Mouse (Mus musculus) layer of hippocampus, adult 8-10 months (tissue): Measurements from ENCODE around the gene Cds2. TPM values are rescaled to one million over a fixed set of nuclear protein-coding genes. Genes with fewer than 3 reads are reported as not detected.

ENCODE experiments used
- total RNA-seq, 4 experiments: library from RNA; stranded (reverse); gene quantifications; 2 replicates each; pipeline ENCODE4 v1.2.4; 2022

The Cds2 gene
- total RNA-seq, 4 experiments from 2014 or later: 242 to 286 (median 261) TPM

Other genes with a start within 250 kb of the Cds2 start
- 10 to 100 TPM; 50.1 to 62.3 (median 53.7) TPM for gene Rassf2, start 232.9 kb upstream of the Cds2 start, total RNA-seq
- gene Slc23a2, start 118.0 kb upstream of the Cds2 start, total RNA-seq: 100 to 1,000 TPM; 107 to 125 (median 113) TPM
- 10 to 100 TPM; 26.4 to 34.7 (median 31.1) TPM for gene Tmem230, start 15.3 kb upstream of the Cds2 start, total RNA-seq
- 10 to 100 TPM; 49.3 to 54.8 (median 50.2) TPM for gene Pcna, start 9.8 kb upstream of the Cds2 start, total RNA-seq
- 1 to 10 TPM; 3.3 to 5.0 (median 3.7) TPM for gene Prokr2, start 122.3 kb downstream of the Cds2 start, total RNA-seq